Mouse (Mus musculus) E14TG2a.4 (cell line): ENCODE measurements around the gene Mex3d.

Experiments used
- H3K27me3 ChIP-seq: 2 replicates; pipeline ENCODE4 v1.6.1; 2014; ENCODE audit warnings: low read length, control low read depth; ENCODE audit not compliant: insufficient read depth
- H3K36me3 ChIP-seq: 2 replicates; pipeline ENCODE4 v1.6.1; 2014; ENCODE audit warnings: low read length, control low read depth; ENCODE audit not compliant: insufficient read depth
- H3K4me1 ChIP-seq: replicated peaks from 2 replicates; pipeline ENCODE4 v1.6.1; 2014; ENCODE audit warnings: low read depth, low read length, control low read depth
- H3K4me3 ChIP-seq: replicated peaks from 2 replicates; pipeline ENCODE4 v1.5.1; 2014; ENCODE audit warnings: mild to moderate bottlenecking, low read length
- H3K9me3 ChIP-seq: 2 replicates; pipeline ENCODE4 v1.6.1; 2014; ENCODE audit warnings: low read length, control low read depth
- CTCF ChIP-seq: conservative IDR thresholded peaks from 2 replicates; pipeline ENCODE4 v1.5.1; 2014; ENCODE audit warnings: low read length
- NANOG ChIP-seq: IDR thresholded peaks from 2 replicates; pipeline ENCODE4 v1.6.1; 2014; ENCODE audit warnings: borderline replicate concordance, low read length, mixed read lengths
- POU5F1 ChIP-seq: IDR thresholded peaks from 2 replicates; pipeline ENCODE4 v1.6.1; 2014; ENCODE audit warnings: low read length, borderline replicate concordance

Mex3d gene

DNA sequence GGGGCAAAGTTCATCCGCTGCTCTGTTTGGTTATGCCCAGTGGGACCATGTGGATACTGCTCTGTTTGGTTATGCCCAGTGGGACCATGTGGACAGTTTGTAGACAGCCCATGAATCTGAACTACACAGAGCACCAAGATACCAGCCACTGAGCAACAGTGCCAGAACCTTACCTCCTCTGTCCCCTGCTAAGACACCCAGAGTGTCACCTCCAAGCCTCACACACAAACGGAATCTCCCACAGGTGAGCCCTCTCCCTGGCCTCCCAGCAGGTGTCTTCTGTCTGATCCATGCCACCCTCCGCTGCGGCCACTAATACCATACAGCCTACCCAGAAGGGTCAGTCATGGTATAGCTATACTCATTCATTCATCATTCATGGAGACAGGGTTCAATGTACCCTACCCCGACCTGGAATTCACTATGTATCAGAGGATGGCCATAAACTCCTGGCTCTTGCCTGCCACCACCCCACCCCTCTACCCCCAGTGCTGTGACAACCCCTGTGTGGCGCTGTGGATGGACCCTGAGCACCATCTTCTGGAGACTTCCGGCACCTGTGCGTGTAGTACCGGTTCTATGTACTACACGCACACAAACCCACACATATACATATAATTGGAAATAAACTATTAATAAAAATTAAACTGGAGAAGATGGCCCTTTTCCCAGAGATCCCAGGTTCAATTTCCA lies 18.2 kb upstream of the Mex3d start:
- TF ChIP-seq POU5F1, result no peak
- TF ChIP-seq CTCF, result no peak
- TF ChIP-seq NANOG, result no peak
- no peaks in the 10 kb centered on the region for H3K9me3 ChIP-seq
- H3K4me1 ChIP-seq, result peaks cover 76% of the 10 kb centered on the region
- H3K4me3 ChIP-seq, result peak overlapping the region; percentile 98
- no peaks in the 10 kb centered on the region for H3K27me3 ChIP-seq
- H3K36me3 ChIP-seq, result peaks cover 74% of the 10 kb centered on the region

DNA sequence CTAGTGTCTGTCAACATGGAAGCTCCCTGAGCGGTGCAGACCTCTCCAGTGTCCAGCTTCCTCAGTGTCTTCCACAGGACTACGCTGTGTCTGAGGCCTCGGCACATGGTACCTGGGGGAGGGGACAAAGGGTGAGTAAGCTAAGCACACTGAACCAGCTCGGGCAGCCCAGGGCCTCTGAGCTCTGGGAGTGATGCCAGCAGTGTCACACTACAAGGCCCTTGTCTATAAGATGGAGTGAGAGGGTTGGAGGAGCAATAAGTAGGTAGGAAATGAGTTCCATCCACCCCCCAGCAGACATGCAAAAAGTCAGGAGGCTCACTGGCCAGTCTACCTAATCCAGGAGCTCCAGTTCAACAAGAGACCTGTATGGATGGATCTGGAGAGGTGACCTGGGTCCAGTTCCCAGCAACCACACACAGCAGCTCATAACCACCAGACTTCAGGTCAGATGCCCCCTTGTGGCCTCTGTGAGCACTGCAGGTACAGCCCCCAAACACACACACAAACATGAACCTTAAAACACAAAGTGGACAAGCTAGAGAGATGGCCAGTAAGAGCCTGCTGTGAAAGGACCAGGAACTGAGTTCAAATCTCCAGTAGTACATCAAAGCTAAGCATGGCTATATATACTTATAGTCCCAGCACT lies 15.7 kb upstream of the Mex3d start:
- Histone ChIP-seq H3K4me3 (no peak overlapping the region), H3K27me3 (no peaks in the 10 kb centered on the region), H3K4me1 (peaks cover 69% of the 10 kb centered on the region), H3K36me3 (peaks cover 55% of the 10 kb centered on the region), H3K9me3 (no peaks in the 10 kb centered on the region)
- TF ChIP-seq CTCF, result peak; percentile 97
- TF ChIP-seq POU5F1, result no peak

DNA sequence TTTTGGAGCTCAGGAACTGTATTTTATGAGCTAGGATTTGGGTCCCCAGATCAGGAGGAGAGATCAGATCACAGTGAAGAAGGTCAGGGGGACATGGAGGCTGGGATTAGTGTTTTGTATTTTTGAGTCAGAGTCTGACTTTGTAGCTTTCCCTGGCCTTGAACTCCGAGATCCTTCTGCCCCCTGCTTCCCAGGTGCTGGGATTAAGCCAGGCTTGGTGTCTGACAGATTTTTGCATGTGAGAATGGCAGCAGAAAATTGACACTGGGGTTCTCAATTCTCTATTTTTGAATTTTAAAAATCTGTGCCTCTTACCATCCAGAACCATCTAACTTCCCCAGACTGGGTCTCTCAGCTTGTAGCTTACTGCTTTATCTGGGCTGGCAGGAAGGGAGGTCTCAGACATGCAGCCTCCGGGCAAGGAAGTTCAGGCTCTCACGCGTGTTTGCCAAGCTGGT lies 13.3 kb upstream of the Mex3d start:
- Histone ChIP-seq H3K4me1 (peaks cover 75% of the 10 kb centered on the region), H3K36me3 (peaks cover 74% of the 10 kb centered on the region), H3K4me3 (peak overlapping the region; percentile 84), H3K27me3 (no peaks in the 10 kb centered on the region), H3K9me3 (no peaks in the 10 kb centered on the region)
- TF ChIP-seq CTCF (no peak), NANOG (no peak), POU5F1 (no peak)

DNA sequence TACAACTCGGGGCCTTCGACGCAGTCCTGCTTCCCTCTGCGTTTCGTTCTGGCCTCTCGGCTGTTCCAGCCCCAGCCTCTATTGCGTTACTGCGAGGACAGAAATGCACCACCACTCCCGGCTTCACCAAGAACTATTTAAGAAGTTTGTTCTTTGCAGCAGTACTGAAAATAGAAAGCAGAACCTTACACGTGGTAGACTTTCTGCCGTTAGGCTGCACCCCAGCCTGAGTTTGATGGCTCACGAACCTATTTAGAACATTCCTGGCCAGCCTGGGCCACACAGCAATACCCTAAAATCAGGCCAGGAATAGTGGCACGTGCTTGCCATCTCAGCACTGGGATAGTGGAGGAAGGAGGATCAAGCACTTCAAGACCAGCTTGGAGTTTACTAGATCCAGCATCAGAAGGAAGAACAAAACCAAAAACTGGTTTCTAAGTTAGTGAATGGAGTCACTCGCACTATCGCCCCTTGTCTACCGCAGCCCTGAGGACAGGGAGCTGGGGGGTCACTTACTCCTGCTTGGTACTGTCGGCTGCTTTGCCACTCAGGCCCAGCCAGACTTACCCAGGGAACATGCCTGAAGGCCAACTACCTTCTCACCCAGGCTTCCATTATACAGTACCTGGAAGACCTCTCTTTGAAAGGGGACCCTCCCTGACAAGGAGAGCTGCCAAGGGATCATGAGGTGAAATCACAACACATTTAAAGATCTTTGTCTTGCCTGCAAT lies 12.7 kb upstream of the Mex3d start:
- Histone ChIP-seq H3K4me3 (peak overlapping the region; percentile 84), H3K4me1 (peaks cover 75% of the 10 kb centered on the region), H3K36me3 (peaks cover 76% of the 10 kb centered on the region), H3K9me3 (no peaks in the 10 kb centered on the region), H3K27me3 (no peaks in the 10 kb centered on the region)
- TF ChIP-seq NANOG (no peak), CTCF (no peak), POU5F1 (no peak)

DNA sequence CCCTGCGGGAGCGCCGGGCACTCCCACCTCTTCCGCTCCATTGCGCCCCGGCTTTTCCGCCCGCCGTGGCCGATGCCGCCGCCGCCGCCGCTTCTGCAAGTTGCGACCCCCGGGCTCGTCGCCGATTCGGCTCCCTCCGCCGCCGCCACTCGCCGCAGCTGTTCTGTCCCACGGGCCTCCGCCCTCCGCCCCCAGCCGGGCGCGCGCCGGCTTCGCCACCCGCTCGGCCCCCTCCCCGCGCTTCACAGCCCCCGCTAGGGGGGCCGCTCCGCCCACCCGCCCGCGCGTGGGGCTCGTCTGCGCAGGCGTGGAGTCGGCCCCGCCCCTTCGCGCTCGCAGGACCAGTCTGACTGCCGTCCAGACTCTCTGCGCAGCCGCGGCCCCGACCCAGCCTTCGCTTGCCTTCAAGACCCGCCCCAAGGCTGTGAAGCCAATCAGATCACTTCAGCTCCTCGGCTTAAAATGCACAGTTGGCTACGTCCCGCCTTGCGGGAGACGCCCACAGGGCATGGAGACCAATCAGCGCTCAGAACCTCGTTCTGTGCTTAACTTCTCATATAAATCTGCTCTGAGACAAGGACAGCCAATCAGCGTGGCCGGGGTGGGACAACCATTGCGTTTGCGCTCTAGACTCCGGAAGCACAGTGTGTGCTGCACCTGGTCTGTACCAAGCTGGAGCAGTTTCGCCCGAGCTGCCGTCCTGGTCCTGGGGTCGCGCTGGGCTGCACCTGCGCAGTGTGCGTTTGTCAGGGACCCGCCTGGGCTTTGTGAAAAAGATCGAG lies 11.9 kb upstream of the Mex3d start, which contains the start of gene Mbd3:
Mbd3 (minus strand) TSS at position 360 of the 782 bp plus-strand sequence.
- H3K36me3 ChIP-seq, result peaks cover 76% of the 10 kb centered on the region
- H3K27me3 ChIP-seq, result no peaks in the 10 kb centered on the region
- H3K4me3 ChIP-seq, result peak within 1 kb of the TSS; percentile 87
- TF ChIP-seq NANOG (no peak), POU5F1 (no peak), CTCF (no peak)
- no peaks in the 10 kb centered on the region for H3K9me3 ChIP-seq
- H3K4me1 ChIP-seq, result peaks cover 75% of the 10 kb centered on the region

DNA sequence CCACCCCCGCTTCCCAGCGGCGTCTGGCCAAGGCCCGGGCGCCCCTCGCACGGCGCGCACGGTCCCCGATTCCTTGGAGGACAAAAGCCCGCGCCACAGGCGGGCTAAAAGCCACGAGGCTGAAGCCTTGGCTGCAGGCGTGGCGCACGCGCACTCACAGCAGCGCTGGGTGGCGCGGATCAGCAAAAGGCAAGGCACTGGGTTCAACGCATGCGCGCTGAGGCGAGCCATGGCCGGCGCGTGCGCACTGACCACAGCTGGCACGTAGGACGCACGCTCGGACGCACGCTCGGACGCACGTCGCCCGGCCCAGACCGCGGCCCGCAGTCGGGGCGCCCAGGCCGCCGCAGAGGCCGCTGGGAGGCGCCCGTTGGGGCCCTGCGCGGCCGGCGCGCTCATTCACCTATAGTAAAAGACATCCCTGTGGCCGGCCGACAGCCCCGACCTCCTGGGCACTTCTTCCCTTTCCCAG lies 11.3 kb upstream of the Mex3d start:
- Histone ChIP-seq H3K36me3 (peaks cover 76% of the 10 kb centered on the region), H3K4me1 (peaks cover 75% of the 10 kb centered on the region)
- TF ChIP-seq CTCF (no peak), NANOG (no peak)

DNA sequence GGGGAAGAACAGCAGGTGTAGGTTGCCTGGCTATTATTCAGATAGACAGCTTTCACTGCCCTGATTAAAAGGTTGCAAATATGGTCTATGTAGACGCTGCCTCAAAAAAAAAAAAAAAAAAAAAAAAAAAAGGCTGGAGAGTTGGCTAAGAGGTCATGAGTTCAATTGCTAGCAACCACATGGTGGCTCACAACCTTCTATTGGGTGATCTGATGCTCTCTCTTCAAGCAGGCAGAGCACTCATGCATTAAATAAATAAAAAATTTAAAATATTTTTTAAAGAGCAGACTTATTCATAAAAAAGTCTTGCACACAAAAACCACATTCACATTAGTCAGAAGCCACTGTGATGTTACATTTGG lies 10.7 kb upstream of the Mex3d start:
- H3K4me3 ChIP-seq, result peak overlapping the region; percentile 87
- no peak for TF ChIP-seq NANOG
- TF ChIP-seq POU5F1, result no peak
- no peak for TF ChIP-seq CTCF
- no peaks in the 10 kb centered on the region for H3K9me3 ChIP-seq
- H3K27me3 ChIP-seq, result no peaks in the 10 kb centered on the region
- peaks cover 76% of the 10 kb centered on the region for H3K36me3 ChIP-seq
- H3K4me1 ChIP-seq, result peaks cover 75% of the 10 kb centered on the region

More for the DNA sequence above, 11.3 kb upstream of the Mex3d start:
- no peaks in the 10 kb centered on the region for H3K27me3 ChIP-seq
- peak overlapping the region; percentile 87 for H3K4me3 ChIP-seq
- H3K9me3 ChIP-seq, result no peaks in the 10 kb centered on the region
